Mouse (Mus musculus): Measurements from ENCODE around the gene Lin37.

Gene Lin37

GRCm38 (mm10) chr7:30551445-30552101 is 8.1 kb downstream of the Lin37 start:
- DNase-seq = no peak

GRCm38 (mm10) chr7:30550603-30551002 is 9.0 kb downstream of the Lin37 start:
- no peak for DNase-seq

- no peak for DNase-seq
Observed at GRCm38 (mm10) chr7:30549880-30550279, 9.8 kb downstream of the Lin37 start.

GRCm38 (mm10) chr7:30544327-30544726 is 15.3 kb downstream of the Lin37 start:
- no peak for DNase-seq

GRCm38 (mm10) chr7:30540572-30540971 is 19.1 kb downstream of the Lin37 start:
- DNase-seq = no peak

GRCm38 (mm10) chr7:30534633-30535577 is 24.7 kb downstream of the Lin37 start, which contains the start of gene Arhgap33:
Gene Arhgap33, minus strand, starts transcription at chr7:30535060.
- peak; percentile 95 for DNase-seq

- peak; percentile 48 for DNase-seq
Observed at GRCm38 (mm10) chr7:30533941-30534632, 25.6 kb downstream of the Lin37 start.

GRCm38 (mm10) chr7:30532931-30533330 is 26.7 kb downstream of the Lin37 start:
- DNase-seq = no peak

GRCm38 (mm10) chr7:30531291-30531815 is 28.3 kb downstream of the Lin37 start:
- DNase-seq = no peak

GRCm38 (mm10) chr7:30526981-30527380 is 32.7 kb downstream of the Lin37 start:
- DNase-seq = no peak

GRCm38 (mm10) chr7:30526399-30526798 is 33.2 kb downstream of the Lin37 start:
- no peak for DNase-seq

GRCm38 (mm10) chr7:30525954-30526353 is 33.7 kb downstream of the Lin37 start:
- DNase-seq = no peak

- no peak for DNase-seq
Observed at GRCm38 (mm10) chr7:30524487-30524886, 35.2 kb downstream of the Lin37 start.

- no peak for DNase-seq
Observed at GRCm38 (mm10) chr7:30522871-30523270, 36.8 kb downstream of the Lin37 start.

GRCm38 (mm10) chr7:30520856-30521255 is 38.8 kb downstream of the Lin37 start:
- DNase-seq = peak; percentile 62

- no peak for DNase-seq
Observed at GRCm38 (mm10) chr7:30520396-30520795, 39.2 kb downstream of the Lin37 start.

GRCm38 (mm10) chr7:30518325-30518724 is 41.3 kb downstream of the Lin37 start:
- no peak for DNase-seq

GRCm38 (mm10) chr7:30515003-30515760 is 44.5 kb downstream of the Lin37 start:
- no peak for DNase-seq

- no peak for DNase-seq
Observed at GRCm38 (mm10) chr7:30508061-30508460, 51.6 kb downstream of the Lin37 start.
